Mouse (Mus musculus) intestine, embryonic 14.5 days (tissue): ENCODE results near the gene Exosc1. TPM values are rescaled to one million over a fixed set of nuclear protein-coding genes. Genes with fewer than 3 reads are reported as not detected.

Experiments used
- ATAC-seq: fragments of 200-750 bp; cut with Nextera tagmentation; replicated peaks from 2 replicates; pipeline ENCODE4 v1.8.0; 2017; ENCODE audit warnings: low read depth, moderate number of reproducible peaks, moderate TSS enrichment, moderate library complexity; ENCODE audit not compliant: low FRiP score, low TSS enrichment
- DNase-seq: peaks from one replicate; pipeline ENCODE4 v3.0.0-alpha.2; 2018; ENCODE audit warnings: low spot score
- H3K27ac ChIP-seq: fragments of 300-500 bp; sonication (generic); 2 replicates; pipeline ENCODE4 v1.5.1; 2014; ENCODE audit warnings: low read depth, mild to moderate bottlenecking, control low read depth
- H3K27me3 ChIP-seq: fragments of 300-500 bp; sonication (generic); replicated peaks from 2 replicates; pipeline ENCODE4 v1.6.1; 2014; ENCODE audit warnings: low read length, control low read depth; ENCODE audit not compliant: control insufficient read depth, insufficient read depth
- H3K36me3 ChIP-seq: fragments of 300-500 bp; sonication (generic); 2 replicates; pipeline ENCODE4 v1.6.1; 2014; ENCODE audit warnings: low read length, control low read depth; ENCODE audit not compliant: control insufficient read depth, insufficient read depth
- H3K4me1 ChIP-seq: fragments of 300-500 bp; sonication (generic); replicated peaks from 2 replicates; pipeline ENCODE4 v1.6.1; 2014; ENCODE audit warnings: low read length, control low read depth, mixed read lengths; ENCODE audit not compliant: control insufficient read depth, insufficient read depth
- H3K4me2 ChIP-seq: fragments of 300-500 bp; sonication (generic); 2 replicates; pipeline ENCODE4 v1.6.1; 2014; ENCODE audit warnings: low read length
- H3K4me3 ChIP-seq: fragments of 300-500 bp; sonication (generic); 2 replicates; pipeline ENCODE4 v1.5.1; 2014; ENCODE audit warnings: low read depth, low read length, control low read depth, mixed read lengths
- H3K9ac ChIP-seq: fragments of 300-500 bp; sonication (generic); 2 replicates; pipeline ENCODE4 v1.6.1; 2014; ENCODE audit warnings: mild to moderate bottlenecking, low read length
- H3K9me3 ChIP-seq: fragments of 300-500 bp; sonication (generic); 2 replicates; pipeline ENCODE4 v1.6.1; 2016; ENCODE audit warnings: low read length, control low read depth; ENCODE audit not compliant: control insufficient read depth
- WGBS: fragments of 180-500 bp; shearing (Covaris S2); extraction: QIAGEN DNeasy Blood & Tissue Kit; methylation state at CpG from one replicate; pipeline ENCODE4 v1.1.7; 2014; 5-methylcytosine and 5-hydroxymethylcytosine counted together
- polyA plus RNA-seq: library from polyadenylated mRNA; unstranded; fragments of >200 nt; fragmentation: Nextera tagmentation; extraction: Ambion mirVana; gene quantifications from 2 replicates; pipeline ENCODE4 v1.2.1, GENCODE M21; 2014

Exosc1 gene
- polyA plus RNA-seq, 1 experiment from 2014 or later, result 84.7 TPM

DNA sequence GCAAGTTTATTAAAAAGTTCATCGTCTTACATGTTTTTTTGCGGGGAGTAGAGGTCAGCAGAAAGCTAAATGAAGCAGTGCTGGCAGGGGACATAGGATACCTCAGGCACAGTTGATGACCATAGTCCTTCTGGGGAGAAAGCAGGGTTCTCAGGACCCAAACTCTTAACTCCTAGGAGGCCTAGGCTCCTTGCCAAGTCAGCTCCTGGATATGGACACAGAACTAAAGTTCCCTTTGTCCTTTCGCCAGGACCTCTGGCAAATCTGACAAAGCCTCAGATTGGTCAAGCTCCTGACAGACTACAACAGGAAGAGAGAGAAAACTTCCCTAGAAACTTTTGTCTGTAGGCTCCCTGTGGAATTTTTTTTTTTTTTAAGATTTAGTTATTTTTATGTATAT is 24.5 kb downstream of the Exosc1 start:
- WGBS, result 89% methylated on average over 3 of the region's 3 CpGs
- Histone ChIP-seq H3K27ac (no peak overlapping the region), H3K4me2 (no peak overlapping the region), H3K36me3 (0 out of 2 replicates have a peak, but pooled peaks cover 4% of the 10 kb centered on the region), H3K27me3 (no peaks in the 10 kb centered on the region), H3K4me1 (peaks cover 13% of the 10 kb centered on the region), H3K9me3 (no peaks in the 10 kb centered on the region), H3K9ac (no peak overlapping the region), H3K4me3 (no peak overlapping the region)
- ATAC-seq (no peak), DNase-seq (no peak)

DNA sequence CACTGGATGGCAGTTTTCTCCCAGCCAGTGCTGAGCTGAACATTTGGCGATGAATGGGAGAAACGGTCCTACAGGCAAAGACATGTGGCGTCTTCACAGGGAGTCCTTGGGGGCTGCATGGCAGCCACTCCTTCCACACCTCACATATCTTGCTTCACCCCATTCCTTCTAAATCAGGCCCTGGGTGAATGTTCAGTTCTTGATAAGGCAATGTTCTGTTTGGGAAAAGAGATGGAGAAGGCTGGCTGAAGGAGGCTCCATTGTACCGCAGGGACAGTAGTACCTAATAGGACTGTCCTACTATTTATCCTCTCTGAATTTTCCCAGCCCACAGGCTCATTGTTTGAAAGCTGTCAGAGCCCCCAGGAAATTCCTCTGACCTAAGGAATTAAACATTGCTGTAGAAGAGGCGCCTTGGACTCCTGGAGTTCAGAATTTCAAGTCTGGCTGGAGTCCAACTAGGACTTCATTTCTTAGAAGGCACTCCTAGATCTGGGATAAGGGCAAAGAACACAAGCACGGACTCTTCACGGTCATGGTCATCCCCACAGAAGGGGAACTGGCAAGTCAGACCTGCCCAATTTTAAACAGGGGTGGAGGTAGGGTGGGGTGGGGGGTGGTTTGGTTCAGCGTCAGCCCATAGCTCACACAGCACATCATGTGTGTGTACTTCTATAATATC is 26.0 kb downstream of the Exosc1 start:
- 0 out of 2 replicates have a peak overlapping the region, but pooled peaks have one; percentile 18 for H3K27ac ChIP-seq
- H3K4me1 ChIP-seq, result peaks cover 7% of the 10 kb centered on the region
- H3K4me3 ChIP-seq, result no peak overlapping the region
- H3K27me3 ChIP-seq, result no peaks in the 10 kb centered on the region
- 34% methylated on average over 8 of the region's 8 CpGs for WGBS
- no peaks in the 10 kb centered on the region for H3K36me3 ChIP-seq
- H3K9me3 ChIP-seq, result no peaks in the 10 kb centered on the region
- H3K4me2 ChIP-seq, result no peak overlapping the region
- DNase-seq, result no peak
- no peak for ATAC-seq
- H3K9ac ChIP-seq, result no peak overlapping the region

DNA sequence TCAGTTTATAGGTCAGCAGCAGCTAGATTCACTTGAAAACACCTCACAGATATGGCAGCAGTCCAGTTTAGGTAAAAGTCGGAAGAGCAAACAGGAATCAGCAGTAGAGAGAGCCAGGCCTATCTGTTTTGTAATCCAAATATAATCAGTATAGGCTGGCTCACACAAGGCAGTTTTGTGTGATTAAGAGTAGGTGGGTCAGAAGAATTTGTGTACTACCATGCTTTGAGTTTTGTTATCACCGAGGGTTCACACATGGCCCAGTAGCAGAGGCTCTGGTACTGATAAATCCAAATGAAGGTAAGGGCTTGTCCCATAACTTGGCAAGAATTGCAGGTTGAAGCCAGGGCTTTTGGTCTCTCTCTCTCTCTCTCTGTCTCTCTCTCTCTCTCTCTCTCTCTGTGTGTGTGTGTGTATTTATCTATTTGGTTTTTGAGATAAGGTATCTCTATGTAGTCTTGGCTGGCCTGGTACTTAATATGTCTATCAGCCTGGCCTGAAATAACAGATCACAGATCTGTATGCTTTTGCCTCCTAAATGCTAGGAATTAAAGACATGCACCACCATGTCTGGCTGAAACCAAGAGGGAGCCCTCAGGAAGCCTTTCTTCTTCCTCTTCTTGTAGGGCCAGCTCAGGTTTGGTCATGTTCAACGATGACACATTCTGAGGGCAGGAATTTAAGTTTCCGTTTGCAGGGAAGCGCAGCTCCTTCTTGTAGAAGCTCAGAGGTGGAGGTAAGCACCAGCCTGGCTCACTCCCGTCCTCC is 26.7 kb downstream of the Exosc1 start:
- no peak for ATAC-seq

DNA sequence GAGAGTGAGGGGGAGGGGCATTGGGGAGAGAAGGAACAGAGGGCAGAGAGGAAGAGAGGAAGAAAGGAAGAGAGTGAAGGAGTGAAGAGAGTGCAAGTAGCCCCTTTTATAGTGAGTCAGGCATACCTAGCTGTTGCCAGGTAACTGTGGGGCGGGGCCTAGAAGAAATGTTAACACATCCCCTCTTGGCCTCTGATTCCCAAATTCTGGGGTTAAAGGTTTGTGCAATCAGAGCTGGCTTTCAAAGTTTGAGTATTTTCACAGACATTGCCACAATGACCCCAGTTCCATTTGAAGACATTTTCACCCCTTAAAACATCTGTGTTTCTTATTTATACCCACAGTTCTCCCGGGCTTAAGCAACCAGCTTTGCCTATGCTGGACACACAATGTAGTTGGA is 28.0 kb downstream of the Exosc1 start:
- 89% methylated on average over 2 of the region's 2 CpGs for WGBS
- Histone ChIP-seq H3K27me3 (no peaks in the 10 kb centered on the region), H3K4me1 (peaks cover 7% of the 10 kb centered on the region), H3K36me3 (no peaks in the 10 kb centered on the region), H3K9ac (no peak overlapping the region), H3K27ac (no peak overlapping the region), H3K9me3 (no peaks in the 10 kb centered on the region), H3K4me3 (no peak overlapping the region), H3K4me2 (no peak overlapping the region)
- ATAC-seq (no peak), DNase-seq (no peak)

More for the DNA sequence above, 26.7 kb downstream of the Exosc1 start:
- 0 out of 2 replicates have a peak overlapping the region, but pooled peaks have one; percentile 18 for H3K27ac ChIP-seq
- no peaks in the 10 kb centered on the region for H3K27me3 ChIP-seq
- H3K4me3 ChIP-seq, result no peak overlapping the region
- peaks cover 7% of the 10 kb centered on the region for H3K4me1 ChIP-seq
- no peaks in the 10 kb centered on the region for H3K9me3 ChIP-seq
- H3K4me2 ChIP-seq, result no peak overlapping the region
- no peak for DNase-seq
- H3K36me3 ChIP-seq, result no peaks in the 10 kb centered on the region
- 54% methylated on average over 6 of the region's 6 CpGs for WGBS
- H3K9ac ChIP-seq, result no peak overlapping the region

DNA sequence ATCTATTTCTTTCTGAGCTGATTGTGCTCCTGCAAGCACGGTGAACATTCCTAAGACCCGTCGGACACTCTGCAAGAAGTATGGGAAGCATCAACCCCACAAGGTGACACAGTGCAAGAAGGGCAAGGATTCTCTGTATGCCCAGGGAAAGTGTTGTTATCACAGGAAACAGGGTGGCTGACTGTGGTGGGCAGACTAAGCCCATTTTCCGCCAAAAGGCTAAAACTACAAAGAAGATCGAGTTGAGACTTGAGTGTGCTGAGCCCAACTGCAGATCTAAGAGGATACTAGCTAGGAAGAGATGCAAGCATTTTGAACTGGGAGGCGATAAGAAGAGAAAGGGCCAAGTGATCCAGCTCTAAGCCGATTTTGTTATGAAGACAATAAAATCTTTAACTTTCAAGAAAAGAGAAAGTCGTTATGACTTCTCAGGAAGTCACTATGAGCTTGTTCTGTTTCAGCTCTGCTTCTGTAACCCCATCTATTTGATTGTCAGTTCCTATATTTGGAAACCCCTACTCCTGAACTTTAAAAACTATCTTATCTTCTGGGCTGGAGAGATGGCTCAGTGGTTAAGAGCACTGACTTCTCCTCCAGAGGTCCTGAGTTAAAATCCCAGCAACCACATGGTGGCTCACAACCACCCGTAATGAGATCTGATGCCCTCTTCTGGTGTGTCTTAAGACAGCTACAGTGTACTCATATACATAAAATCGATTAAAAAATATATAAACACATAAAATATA is 30.2 kb downstream of the Exosc1 start:
- Histone ChIP-seq H3K4me1 (peaks cover 6% of the 10 kb centered on the region), H3K4me3 (no peak overlapping the region), H3K9ac (no peak overlapping the region), H3K27me3 (no peaks in the 10 kb centered on the region), H3K36me3 (no peaks in the 10 kb centered on the region), H3K9me3 (no peaks in the 10 kb centered on the region), H3K4me2 (no peak overlapping the region), H3K27ac (no peak overlapping the region)
- DNase-seq (no peak), ATAC-seq (no peak)
- 85% methylated on average over 10 of the region's 10 CpGs for WGBS

DNA sequence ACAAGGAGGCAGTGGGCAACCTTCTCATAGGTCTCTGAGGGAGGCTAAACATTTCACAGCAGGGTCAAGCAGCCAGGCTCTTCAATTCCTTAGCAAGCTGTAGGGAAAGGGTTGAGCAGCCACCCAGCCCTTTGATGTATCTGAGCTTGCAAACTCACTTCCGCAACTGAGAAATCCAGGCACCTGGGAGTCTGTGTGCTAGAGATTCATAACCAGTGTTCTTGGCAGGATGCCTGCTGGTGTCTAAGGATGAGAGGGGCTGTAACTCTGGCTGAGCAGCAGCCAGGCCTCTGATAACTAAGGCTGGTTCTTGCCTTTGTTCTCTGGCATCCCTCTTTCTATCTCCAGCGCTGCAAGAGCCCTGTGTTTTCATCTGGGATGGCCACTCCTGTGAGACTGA is 31.5 kb downstream of the Exosc1 start:
- no peak overlapping the region for H3K4me3 ChIP-seq
- no peaks in the 10 kb centered on the region for H3K4me1 ChIP-seq
- H3K27ac ChIP-seq, result no peak overlapping the region
- H3K36me3 ChIP-seq, result no peaks in the 10 kb centered on the region
- no peak overlapping the region for H3K4me2 ChIP-seq
- no peaks in the 10 kb centered on the region for H3K27me3 ChIP-seq
- no peak overlapping the region for H3K9ac ChIP-seq
- ATAC-seq (no peak), DNase-seq (no peak)
- H3K9me3 ChIP-seq, result no peaks in the 10 kb centered on the region
- WGBS, result 35% methylated on average over 2 of the region's 2 CpGs

DNA sequence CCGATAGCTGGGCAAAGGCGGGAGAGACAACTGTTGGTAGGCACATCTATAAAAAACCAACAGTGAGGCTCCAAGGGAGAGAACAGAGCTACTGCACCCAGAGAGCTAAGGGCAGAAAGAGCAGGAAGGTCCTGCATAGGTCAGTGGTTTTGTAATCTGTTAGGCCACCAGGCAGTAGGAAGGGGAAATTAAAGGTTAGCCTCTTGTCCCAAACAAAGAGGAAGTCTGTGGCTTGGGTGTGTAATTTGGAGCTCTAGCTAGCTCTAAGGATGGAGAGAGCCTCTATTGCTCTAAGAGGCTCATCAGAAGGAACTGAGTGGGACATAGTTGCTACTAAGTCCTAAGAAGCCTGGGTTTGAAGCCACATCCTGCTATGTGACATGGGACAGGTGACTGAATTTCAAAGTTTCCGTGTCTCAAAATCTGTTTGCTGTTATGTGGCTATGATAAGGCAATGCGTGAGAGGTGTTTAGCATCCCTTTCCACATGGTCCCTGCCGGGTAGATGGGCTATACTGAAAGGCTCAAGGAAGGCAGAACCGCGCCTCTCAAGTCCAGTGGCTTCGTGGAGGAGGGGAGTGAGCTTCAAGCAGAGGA is 32.6 kb downstream of the Exosc1 start:
- no peak overlapping the region for H3K4me3 ChIP-seq
- no peak overlapping the region for H3K27ac ChIP-seq
- no peak overlapping the region for H3K9ac ChIP-seq
- DNase-seq (no peak), ATAC-seq (no peak)
- no peak overlapping the region for H3K4me2 ChIP-seq
- no peaks in the 10 kb centered on the region for H3K9me3 ChIP-seq
- no peaks in the 10 kb centered on the region for H3K27me3 ChIP-seq
- no peaks in the 10 kb centered on the region for H3K36me3 ChIP-seq
- WGBS, result 85% methylated on average over 8 of the region's 8 CpGs
- peaks cover under 1% of the 10 kb centered on the region; the same call in 1 of the 2 replicates for H3K4me1 ChIP-seq

DNA sequence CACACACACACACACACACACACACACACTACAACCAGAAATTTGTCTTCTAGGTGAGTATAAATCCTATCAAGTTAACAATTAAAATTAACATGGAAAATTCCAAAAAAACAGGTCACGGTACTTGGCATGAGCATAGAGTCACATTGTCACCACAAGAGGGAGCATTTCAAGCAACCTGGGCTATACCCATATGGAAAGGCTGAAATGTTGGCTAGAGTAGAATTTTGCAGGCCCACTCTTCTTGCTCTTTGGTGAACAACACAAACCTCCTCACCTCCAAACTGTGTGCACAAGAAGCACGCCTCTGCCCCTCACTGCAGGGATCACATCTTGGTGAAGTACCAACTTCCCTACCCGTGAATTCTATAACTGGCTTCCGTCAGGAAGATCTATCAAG is 34.4 kb downstream of the Exosc1 start:
- WGBS, result 46% methylated on average over 4 of the region's 4 CpGs
- no peaks in the 10 kb centered on the region for H3K27me3 ChIP-seq
- H3K4me2 ChIP-seq, result no peak overlapping the region
- no peaks in the 10 kb centered on the region for H3K9me3 ChIP-seq
- ATAC-seq (no peak; the same call in 1 of the 2 replicates), DNase-seq (no peak)
- no peak overlapping the region for H3K27ac ChIP-seq
- no peak overlapping the region for H3K9ac ChIP-seq
- H3K4me3 ChIP-seq, result no peak overlapping the region
- H3K36me3 ChIP-seq, result no peaks in the 10 kb centered on the region
- H3K4me1 ChIP-seq, result peaks cover 9% of the 10 kb centered on the region
